Mouse (Mus musculus) gastrocnemius, adult 8-10 months (tissue): ENCODE measurements around the gene Mtss1l. TPM values are rescaled to one million over a fixed set of nuclear protein-coding genes. Genes with fewer than 3 reads are reported as not detected.

Experiments used
- DNase-seq, 2 experiments: peaks; one replicate each; pipeline ENCODE4 v3.0.0; 2022; ENCODE audit warnings: low spot score in 2 of 2
- total RNA-seq, 4 experiments: library from RNA; stranded (reverse); gene quantifications; 2 replicates each; pipeline ENCODE4 v1.2.4; 2022

Mtss1l gene
- 100 to 1,000 TPM; 120 to 134 (median 124) TPM for total RNA-seq

DNA sequence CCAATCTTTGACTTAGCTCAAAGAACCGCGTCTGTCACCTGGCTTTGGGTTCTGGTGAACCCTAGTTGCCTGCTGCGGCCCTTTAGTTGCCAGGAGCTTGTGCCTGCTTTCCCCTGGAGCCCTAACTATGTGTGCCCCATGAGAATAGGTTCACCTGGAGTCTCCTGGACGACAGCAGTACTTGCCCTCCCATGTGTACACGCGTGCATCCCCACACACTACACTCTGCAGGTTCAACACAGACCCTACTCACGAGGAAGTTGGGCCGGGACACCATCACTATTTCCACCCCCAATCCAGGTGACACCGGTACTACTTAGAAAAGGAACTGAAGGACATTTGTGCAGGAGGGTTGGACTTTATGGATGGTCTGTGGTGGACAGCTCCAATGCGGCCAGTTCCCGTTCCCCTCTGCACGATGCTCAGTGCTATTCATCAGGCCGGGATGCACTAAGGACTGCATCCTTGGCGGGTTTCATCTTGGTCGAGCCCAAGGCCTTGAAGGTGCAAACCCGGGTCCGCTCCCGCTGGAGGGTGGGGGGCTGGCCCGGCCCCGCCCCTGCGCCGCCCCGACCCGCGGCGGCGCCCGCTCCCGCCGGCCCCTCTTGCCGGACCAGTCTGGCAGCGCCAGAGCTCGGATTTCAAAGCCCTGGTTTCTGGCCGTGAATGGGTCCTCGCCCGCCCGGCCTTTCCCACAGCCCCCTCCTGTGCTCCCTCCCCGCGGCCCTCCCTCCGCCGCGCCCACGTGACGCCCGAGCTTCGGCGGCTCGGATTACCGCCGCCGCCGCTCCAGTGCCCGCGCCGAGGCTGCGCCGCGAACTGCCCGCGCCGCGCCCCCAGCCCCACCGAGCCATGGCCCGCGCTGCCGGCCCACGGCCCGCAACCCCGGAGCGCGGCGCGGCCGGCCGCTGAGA lies at the start of gene Mtss1l:
Mtss1l (plus strand) TSS at position 792 of the 914 bp plus-strand sequence.
- DNase-seq: peak; percentile 72 to 80

DNA sequence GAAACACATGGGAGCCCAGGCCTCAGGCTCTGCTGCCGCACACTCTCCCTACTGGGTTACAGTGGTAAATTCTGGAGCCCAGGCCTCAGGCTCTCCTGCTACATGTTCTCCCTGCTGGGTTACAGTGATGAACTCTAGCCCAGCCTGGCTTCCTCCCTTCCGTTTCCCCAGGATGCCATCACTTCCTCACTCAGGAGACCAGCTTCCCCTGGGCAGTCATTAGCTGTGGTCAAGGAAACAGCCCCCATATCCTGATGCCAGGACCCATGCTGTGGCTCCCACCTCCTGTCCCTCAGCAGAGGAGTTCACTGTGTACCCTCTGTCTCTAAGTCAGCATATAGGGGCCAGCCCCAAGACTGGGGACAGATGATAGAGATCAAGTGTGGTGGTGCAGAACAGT lies 49.1 kb upstream of the Mtss1l start:
- DNase-seq: no peak

DNA sequence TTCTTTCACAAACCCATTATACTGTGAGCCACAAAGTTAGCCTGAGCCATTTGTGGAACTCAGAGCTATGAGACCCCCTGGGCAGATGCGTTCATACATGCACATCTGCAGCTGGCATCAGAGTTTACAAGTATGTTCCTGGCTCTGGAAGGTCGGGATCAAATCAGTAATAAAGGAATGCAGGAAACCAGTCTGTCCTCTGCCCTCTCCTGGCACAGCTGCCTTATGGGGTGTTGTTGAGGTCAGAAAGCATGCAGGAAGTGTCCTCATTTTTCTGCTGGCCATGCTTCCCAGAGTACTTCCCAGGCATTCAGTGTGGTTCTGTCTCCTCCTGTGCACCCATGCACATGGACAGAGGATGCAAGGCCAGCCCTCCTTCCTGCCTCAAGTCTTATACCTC lies 48.1 kb upstream of the Mtss1l start:
- no peak for DNase-seq

DNA sequence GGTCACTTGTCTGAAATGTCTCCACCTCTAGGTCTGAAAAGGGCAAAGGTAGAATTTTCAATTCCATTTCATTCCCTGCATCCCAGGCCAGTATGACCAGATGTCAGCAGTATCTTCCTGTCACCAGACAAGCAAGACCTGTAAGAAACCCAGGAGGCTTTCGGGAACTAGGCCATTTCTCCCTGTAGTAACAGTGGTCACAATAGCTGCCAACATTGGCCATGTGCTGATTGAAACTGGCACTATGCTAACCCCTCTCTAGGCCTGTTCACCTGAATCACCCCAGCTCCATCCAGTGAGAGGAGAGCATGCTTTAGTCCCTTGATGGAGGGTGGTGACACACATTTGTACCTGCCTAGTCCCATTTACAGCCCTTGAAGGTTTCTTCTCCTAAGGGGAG lies 46.7 kb upstream of the Mtss1l start:
- no peak for DNase-seq

DNA sequence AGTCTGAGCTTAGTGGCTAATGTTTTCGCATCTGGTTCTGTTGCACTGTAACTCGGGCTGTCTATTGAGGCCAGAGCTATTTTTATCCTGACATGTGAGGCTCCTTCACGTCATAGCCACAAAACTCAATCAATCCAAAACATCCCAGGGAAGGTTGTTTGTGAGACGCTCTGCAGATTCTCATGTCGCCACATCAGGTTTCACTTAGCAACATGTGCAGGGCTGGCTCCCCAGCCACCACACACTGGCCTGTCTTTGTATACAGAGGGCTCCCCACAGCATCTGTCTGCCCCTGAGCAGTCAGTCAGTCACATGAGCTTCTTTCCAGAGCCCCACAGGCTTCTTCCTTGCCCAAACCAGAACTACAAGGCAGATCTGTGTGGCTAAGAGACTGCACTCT lies 44.6 kb upstream of the Mtss1l start:
- peak; percentile 60 for DNase-seq

DNA sequence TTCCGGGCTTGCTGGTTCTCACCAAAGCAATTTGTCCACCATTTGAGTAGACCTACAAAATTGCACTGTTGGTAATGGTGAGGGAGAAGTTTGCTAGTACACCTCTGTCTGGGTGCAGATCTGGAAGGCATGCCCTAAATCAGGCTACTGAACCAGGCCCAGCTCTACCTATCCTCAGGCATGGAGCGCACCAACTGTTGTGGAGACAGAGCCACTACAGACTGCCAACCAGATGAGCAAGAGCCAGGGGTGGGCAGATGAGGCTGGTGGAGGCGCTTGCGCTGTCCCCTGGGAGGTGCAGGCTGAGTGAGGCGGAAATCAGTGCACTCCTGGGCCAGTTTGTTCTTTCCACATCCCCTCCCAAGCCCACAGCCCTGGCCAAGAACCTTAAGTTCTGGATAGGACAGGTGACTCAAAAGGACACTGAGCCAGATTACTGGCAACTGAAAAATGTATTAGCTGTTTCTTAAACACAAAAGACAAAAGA lies 44.1 kb upstream of the Mtss1l start:
- DNase-seq: no peak

DNA sequence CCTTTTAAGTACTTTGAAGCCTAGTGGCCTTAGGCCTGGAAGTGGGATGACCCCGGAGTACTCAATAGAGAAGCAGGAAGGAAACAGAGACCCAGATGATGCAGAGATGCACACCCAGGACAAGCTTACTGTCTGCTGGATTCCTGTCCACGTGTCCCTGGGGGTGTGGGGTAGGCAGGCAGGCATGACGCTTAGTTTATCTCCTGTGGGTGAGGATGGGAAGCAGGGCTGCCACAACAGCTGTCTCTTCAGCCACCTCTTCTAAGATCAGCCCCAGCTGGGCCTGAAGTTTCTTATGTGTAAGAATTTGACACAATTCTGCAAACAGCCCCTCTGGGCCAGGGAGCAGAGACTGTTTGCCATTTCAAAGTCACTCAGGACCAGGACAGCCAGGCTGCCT lies 42.3 kb upstream of the Mtss1l start:
- DNase-seq: no peak

DNA sequence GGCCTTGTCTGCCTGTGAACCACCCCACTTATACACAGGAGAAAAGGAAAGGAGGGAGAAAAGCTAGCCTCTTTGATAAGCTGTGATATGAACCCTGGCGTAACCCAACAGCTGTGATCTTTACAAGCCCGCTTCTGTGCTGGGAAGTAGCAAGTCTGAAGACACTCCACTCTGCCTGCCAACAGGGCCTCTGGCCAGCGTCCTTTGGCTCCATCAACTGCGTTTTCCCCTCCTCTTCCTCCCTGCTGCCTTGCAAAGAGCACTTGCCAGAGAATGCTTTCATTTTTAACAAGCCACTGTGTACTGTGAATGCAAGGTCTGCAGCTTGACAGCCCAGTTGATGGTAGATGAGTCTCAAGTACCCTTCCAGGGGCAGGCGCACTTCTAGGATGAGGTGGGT lies 33.5 kb upstream of the Mtss1l start:
- DNase-seq: peak; percentile 62 to 75

DNA sequence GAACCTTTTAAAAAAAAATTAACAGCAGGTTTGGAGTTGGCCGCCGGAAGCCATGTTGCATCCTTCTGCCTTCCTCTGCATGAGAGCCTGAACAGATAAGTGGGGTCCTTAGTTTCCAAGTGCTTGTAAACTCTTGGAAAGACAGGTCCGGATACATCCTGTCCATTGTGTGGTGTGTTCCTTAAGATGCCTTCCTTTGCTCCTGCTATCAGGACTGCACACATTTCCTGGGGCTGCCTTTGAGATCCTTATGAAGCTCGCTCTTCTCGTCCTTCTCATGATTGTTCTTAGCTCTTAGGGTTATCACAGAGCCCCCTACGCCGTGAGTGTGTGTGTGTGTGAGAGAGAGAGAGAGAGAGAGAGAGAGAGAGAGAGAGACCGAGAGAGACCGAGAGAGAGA lies 31.3 kb upstream of the Mtss1l start:
- DNase-seq: no peak

DNA sequence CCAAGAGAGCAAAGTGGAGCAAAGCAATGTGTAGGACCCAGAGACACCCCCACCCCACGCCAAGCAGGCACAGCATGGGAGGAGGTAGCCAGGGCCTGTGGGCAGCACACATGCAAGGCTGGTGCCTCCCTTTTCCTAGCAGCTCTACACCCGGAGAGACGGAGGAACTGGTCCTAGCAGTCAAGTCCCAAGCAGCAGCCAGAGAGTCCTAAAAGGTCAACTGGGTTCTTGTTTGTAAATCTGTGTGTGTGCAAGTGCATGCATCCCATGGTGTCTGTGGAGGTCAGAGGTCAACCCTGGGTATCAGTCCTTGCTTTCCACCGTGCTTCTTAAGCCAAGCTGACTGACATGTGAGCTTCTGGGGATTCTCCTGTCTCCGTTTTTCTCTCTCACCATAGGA lies 27.1 kb upstream of the Mtss1l start:
- no peak for DNase-seq

DNA sequence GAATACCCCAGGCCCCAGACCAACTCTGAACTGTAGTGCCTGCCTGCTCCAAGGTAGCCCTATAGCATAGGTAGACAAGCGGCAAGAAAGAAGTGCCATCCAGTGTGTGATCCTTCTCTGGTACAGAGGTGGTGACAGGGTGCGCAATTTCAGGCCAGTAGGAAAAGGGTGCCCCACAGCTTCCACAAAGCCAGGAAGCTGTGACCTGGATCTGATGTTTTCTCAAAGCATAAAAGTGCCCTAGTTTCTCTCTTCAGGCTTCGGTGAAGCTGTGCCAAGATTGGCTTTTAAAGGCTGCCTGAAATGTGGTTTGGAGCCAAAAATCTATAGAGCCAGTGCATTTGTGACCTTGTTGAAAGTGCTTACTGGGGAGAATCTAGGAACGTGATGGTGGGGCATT lies 26.4 kb upstream of the Mtss1l start:
- no peak for DNase-seq

DNA sequence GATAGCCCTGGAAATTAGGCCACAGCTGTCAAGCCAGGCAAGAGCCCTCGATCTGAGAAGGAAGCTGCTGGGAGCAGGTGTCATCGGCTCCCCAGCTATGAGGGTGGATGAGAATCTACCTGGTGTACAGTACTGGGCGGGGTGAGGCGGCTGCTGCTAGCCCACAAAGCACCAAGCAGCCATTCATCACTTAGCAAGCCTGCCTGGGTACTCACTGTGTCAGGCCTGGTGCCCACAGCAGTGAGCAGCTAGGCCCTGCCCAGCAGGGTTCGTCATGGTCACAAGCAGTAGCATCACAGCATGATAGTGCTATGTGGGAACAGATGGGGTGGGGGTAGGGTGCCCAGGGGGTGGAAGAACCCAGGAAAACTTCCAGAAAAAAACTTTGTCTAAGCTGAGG lies 25.8 kb upstream of the Mtss1l start:
- no peak for DNase-seq

DNA sequence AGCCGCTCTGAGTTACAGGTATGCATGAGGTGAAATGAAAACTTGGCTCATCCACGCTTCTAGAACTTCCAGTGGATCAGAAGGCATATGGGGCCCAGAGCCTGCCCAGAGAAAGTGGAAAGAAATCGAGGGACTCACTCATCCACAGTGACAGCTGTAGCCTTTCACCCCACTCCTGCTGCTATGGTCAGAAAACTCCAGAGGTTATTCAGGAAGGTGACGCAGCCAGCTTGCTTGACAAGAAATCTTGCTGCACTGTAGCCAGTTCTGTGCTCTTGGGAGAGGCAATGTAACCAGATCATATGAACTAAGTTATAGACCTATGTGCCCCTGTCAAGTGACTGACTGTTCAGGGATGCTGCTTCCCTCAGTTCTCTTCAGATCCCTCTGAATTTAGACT lies 25.2 kb upstream of the Mtss1l start:
- DNase-seq: no peak

DNA sequence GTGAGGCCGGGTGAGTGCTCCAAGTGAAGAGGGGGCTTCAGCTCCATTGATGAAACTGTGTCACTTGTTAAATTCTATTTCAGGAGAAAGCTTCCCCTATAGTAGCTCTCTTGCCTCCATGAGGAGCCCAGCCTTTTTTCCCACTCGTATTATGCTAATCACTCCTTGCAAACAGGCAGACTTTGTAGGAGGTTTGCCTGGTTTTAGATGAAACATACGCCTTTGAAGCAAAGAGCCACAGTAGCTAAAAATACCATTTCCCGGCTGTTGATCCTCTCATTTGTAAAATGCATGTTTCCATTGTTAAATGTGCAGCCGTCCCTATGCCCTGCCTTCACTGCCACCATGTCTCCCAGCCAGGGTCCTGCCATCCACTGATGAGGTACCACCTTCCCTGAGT lies 23.7 kb upstream of the Mtss1l start:
- DNase-seq: no peak

DNA sequence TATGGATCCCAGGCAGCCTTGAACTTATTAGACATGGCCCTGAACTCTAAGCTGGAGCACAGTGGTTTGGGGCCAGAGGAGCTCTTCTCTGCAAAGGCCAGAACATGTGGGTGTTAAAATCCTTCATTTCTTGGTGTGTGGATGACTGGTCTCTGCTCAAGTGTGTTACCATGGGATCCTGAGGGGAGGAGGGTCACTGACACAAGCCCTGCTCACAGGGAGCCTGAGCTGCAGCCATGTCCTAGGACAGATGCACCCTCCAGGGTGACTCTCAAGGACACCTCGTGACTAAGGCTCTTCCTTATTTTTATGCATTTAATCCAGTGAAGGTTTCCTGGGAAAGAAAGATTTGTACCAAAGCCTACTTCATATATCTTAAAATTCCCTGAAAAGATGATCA lies 23.2 kb upstream of the Mtss1l start:
- DNase-seq: no peak

DNA sequence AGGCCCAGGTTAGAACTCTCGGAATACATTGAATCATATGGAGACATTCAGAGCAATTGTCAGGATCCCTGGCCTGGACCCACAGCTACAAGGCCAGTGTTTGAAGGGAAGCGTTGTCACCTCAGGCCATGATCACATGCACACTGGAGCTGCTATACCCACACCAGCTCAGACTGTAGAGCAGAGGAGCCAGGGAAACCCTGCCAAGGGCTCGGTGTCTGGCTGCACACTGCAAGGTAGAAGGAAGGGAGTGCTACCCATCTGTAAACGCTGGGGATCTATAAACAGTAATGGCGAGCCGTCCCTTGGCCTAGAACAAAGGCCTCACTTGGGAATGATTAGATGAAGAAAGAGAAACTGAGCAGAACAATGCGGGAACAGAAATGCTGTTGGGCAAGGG lies 21.8 kb upstream of the Mtss1l start:
- DNase-seq: no peak

DNA sequence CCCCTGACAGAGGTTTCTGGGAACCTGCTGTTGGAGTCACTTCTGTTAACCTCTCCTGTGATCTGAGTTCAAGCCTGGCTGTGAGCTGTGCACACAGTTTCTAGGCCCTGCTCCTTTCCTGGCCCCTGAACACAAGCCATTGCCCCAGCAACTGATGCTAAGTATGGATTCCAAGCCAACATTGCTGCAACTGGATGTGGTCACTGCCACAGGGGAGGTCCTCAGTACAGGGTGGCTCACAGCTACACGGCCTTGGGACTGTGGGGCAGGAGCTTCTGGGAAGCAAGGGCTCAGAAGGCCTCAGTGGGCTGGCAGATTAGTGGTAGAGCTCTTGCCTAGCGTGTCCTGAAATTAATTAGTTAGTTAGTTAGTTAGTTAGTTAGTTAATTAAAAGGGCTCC lies 20.7 kb upstream of the Mtss1l start:
- DNase-seq: no peak

DNA sequence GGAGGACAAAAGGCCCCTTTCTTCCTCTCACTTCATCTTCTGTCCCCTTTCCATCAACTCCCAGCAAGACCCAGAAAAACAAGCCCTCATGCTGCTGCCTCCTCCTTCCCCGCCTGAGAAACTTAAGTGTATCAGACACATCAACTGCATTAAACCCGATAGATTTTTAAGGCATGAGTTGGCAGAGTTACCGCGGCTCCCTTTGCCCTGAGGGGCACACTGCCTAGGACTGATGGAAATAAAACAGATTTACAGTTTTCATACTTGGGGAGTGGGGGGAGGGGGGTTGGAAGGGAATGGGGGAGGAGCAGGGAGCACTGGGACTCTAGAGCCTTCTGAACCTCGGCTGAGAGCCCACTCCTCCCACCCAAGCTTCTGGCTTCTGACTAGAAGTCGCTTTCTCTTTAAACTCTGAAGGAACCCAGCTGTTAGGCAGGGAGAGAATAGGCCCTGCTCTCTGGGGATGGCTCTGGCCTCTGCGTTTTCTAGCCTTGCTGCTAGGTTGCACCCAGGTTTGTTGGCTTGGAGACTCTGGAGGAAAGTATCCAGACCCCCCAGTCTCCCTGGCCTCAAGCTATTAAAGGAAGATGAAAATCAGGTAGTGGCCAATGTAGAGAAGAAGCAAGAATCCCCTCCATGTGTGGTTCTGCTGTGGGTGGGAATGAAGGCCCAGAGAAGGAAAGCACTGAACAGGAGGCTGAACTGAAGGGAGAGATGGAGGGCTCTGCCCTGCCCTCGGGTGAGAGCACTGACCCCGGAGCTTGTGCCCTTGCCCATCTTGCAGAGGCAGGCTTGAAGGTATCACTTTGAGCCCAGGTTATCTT lies 18.4 kb upstream of the Mtss1l start:
- DNase-seq: no peak

DNA sequence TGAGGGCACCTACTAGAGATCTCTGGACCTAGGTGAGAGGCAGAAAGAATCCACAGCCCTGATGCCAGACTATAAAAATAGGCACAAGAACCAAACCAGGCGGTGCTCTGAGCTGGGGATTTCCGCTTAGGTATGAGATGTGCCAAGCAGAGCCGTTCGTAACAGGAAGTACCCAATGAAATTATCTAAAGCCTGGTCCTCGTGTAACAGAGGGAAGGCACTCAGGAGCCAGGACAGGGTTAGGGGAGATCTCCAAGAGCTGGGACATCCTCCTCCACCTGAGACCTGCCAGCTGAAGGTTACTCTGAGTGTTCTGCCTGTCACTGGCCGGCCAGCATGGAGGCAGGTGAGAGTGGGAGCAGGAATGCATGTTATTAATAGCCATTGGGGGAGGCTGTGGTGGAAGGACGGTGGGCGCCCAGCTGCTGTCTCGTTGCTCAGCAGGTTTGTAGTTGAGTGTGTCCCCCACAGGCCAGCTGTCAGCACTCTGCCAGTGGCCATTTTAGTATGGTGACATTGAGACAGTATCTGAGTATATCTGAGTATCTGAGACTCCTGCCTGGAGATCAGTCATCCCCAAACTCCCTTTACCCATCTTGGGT lies 17.7 kb upstream of the Mtss1l start:
- DNase-seq: no peak

DNA sequence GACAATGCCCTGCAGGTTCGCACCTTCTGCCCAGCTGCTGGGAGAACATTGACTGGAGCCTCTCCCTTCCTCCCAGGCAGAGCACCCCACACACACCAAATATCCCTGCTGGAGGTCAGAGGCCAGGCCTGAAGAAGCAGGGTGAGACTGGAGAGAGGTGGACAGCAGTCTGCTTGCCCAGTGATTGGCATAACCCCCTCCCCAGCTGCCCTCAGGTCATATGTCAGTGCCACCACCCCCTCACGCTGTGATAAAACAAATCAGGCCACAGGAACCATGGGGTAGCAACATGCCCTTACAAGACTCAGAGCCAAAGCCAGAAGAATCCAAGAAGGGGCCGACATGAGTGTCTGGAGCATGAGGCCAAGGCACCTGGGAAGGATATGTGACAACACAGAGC lies 17.2 kb upstream of the Mtss1l start:
- DNase-seq: no peak

DNA sequence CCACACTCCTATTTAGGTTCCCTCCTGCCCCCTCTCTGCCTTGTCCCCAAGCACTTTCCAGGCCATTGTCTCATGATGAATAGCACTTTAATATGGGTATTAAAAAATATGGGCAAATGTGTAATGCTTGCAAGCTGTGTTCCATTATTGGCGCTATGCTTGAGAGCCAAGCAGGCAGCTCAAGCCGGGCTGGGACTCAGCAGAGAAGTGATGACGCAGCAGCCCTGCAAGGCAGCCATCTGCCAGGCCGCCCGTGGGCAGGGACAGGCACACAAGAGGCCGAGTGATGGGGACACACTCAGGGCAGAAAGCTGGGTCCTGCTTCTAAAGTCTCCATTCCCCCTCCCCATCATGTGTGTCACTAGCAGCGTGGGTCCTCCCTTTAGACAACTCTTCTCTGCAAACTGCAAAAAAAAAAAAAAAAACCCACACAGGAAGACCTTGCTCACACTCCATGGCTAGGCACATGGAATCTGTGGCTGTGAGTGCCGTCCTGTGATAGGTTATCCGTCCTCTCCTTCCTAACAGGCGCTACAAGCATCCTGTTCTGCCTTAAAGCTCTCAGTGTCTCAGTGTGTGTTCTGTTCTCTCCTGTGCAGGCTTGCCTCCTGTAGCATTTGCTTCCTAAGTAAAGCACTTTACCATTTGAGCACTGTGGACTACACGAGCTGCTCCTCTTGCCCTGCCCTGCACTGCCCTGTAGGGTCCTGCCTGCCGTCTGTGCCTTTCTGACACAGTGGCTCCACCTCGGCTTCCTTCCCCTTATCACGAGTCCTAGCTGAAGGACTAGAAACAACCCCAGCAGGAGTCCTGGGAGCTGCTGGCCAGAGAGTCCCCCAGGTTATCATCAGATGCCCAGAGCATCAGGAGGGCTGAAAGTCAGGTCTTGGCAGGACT lies 15.6 kb upstream of the Mtss1l start:
- DNase-seq: no peak
